Mouse (Mus musculus): ENCODE data around the gene Col8a1.

Col8a1 gene

DNA sequence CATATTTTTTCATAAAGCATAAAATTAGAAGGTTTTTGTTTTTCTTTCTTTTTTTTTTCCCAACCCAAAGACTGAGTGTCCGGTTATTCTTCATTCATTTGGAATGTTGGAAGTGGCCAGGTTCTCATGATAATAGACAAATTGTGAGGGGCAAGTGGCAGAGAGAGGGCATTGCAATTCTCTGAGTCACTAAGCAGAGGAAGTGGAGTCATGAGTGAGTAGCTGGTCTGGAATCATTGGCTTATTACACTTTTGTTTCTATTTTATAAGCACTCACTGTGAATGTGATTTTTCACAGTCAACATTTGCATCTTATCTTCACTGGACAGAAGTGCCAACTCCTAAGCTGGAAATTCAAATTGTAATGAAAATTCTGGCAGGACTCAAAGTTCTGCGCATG lies 82.9 kb downstream of the Col8a1 start:
- no peak for DNase-seq

DNA sequence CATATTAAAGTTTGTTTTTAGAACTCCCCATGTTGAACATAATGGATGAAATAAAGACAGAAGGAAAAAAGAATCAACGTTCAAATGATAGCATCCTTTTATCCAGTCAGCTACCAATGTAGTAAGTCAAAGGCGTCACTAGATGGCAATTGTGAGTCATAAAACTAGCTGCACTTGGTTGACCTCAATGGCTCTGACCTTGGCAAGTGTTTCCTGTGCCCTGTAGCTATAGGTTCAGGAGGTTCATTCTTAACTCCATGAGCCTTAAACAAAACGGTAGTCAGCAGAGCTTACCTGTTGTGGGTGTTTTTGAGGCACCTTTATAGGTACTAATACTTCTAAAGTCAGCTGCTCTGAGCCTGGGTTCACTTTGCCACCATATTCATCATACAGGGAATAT lies 85.2 kb downstream of the Col8a1 start:
- no peak for DNase-seq

DNA sequence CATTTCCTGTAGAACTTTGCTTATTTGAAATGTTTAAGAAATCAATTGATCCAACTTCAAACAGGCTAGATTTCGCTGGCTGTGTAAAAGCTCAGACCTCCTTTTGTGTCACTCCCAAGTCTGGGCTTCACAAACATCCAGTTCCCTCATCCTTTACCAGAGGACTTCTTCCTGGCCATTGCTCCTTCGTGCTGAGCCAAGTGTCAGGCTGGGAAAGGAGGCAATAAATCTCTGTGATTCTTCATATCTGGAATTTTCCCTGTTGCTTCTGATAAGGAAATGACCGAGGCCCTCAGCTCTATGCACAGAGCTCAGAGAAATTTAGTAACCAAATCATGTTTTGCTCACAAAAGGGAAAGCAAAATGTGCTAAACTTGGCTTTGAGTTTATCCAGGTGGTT lies 91.9 kb downstream of the Col8a1 start:
- no peak for DNase-seq

DNA sequence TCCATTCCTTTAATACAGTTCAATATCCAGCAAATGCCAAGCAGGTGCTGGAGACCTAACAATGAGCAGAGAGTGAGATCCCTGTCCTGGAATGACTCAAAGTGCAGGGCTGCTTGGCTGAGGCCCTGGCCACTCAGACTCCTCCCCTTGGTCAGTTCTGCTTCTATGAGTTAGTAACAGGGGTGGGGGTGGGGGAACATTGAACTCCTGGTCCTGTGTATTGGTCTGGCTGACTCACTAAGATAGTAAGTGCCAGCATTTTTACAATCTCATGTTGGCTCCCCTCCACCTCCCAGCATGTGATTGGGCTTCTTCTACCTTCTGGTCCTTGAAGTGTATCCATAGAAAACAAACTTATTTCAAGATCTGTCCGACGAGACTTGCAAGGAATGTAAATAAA lies 104.6 kb downstream of the Col8a1 start:
- no peak for DNase-seq

DNA sequence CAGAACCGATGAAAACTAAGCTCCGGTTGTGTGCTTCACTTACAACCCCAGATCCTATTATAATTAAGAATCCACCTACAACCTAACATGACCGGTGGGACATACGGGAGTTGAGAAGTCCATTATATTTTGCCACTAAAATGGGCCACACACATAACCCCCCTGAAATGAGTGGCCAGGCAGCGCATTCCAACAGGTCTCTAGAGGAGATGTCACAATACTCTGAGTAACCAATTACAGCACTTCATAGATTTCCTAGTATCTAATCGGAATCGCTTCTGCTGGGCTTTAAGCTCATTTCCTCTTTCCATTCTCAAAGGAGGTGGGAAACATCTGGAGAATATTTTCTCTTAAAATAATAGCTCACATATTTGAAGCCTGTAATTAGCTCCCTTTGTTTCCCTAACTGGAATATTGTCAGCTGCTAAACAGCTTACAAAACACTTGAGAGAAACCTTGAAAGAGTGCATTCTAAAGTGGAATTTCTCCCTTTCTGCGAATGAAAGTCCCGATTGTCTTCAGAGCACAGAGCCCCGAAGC lies 113.1 kb downstream of the Col8a1 start:
- no peak for DNase-seq

DNA sequence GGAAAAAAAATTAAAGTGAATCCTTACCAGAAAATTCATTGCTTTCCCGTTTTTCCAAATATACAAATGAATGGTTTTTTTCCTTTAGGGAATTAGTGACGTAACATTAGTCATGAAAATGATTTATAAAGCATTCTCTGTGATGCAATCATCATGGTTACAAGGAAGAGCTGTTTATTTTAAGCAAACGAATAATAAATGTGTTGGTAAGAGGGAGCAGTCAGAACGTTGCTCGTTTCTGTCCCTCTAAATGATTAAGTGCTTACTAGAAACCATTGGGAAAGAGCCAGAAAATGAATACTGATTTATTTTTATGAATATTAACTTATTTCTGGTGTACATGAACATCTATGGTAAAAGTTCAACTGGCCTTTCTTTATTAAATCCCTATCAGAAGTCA lies 119.8 kb downstream of the Col8a1 start:
- no peak for DNase-seq

DNA sequence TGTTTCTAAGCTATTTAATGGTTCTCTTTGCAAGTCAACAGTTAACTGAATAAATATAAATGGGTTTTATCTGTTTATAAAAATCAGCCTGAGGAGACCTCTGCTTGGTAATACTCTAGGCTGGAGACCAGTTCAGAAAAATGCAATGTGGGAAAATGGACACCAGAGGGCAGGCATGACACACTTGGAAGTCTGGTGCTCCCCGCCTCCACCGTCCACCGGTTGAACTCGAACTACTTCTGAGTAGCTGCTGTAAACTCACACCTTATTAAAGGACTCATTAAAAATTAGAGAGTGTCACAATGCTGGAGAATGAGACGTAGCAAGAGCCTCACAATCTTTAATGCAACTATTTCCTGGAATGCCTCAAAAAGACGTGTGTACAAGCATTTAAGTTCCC lies 120.3 kb downstream of the Col8a1 start:
- peak; percentile 64 for DNase-seq

DNA sequence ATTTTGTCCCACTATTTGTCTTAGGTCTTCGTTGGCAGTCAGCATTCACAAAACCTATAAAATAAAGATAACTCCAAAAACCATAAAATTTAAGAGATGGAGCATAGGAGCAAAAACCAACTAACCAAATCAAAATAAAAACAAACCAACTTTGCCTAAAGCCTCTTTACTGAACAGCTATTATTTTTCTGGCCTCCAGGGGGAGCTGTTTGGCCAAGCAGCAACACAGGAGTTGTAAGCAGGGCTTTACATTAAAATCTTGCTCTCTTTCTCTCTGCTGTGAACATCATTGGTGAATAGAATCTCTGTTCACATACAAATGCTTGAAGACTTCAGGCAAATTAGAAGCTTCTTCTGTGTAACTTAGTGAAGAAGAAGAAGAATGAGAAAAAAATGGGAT lies 142.8 kb downstream of the Col8a1 start:
- DNase-seq = no peak

DNA sequence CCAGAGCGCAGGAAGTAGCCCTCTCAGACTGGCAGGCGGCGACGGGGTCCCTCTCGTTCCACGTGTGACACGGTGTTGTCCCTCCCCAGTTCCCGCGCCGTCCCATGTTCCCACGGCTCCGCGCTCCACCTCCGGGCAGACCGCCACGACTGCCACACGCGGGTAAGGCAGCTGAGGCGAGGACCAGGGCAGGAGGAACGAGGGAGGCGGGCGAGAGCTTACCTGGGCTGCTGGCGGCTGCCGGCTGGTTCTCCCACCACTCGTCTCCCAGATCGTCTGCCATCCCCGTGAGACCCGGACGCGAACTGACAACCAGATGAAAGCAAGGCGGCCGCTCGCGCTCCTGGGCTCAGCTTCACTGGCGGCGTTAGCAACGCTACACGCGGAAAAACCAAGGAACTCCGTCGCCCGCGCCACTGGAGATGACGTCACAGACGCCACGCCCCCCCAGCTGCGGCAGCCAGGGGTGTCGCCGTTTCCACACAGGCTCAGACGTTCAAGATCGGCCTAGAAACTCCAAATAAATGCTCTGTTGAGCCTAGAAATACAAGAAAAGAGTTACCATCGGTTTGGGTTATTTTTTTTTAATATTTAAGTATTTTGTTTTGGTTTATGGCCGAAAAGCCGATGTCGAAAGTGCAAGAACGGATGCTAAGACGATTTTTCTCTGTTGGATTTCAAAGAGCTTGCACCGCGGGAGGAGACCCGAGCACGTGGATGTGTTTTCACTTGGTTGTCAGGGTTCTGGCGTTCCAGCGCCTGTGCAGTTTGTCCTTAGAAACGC lies 147.9 kb downstream of the Col8a1 start, which contains the start of gene Cmss1:
TSS of gene Cmss1 (minus strand) at position 421 of the 784 bp plus-strand sequence.
- DNase-seq = peak; percentile 82

DNA sequence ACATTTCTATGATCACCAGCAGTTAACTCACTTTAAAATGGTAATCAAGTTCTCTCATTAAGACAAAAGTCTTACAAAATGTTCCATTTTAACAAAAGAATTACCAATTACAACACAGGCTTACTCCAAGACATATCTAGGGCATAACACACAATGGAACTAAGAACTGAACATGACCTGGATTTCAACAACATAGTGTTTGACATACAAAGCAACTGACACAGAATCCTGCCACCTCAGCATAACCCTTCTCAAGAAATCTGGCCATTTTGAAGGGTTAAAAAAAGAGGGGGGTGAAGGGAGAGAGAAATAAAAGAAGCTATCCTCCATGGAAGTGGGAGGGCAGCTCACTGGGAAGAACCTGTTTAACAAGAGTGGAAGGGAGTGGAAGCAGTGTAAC lies 153.5 kb downstream of the Col8a1 start:
- DNase-seq = no peak

DNA sequence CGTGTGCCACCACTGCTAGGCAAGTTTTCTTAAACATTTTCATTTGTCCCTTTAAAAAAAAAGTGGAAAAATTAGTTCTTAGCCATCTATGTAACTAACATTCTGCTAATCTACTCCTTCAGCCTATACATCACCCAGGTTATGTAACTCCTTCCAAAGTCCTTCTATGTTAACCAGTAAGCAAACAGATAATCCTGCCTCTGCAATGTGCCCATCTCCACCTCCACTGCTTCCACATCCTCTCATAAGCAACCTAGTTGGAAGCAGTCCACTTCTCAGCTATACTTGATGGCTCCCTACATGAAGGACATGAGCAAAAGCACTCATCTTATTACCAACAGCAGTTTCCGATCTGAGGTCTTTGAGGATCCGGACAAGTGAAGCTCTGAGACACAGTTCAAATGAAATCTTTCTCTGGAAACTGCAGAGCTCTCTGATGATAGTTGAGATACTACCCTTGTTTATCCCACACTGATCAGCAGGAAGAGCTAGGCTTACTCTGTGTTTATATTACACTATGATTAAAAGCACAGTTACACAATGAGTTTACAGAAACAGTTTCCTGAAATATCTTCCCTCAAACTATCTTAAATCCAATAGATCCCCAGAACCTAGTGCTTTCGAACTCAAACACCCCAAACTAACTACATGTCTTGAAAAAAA lies 157.1 kb downstream of the Col8a1 start:
- DNase-seq = no peak

DNA sequence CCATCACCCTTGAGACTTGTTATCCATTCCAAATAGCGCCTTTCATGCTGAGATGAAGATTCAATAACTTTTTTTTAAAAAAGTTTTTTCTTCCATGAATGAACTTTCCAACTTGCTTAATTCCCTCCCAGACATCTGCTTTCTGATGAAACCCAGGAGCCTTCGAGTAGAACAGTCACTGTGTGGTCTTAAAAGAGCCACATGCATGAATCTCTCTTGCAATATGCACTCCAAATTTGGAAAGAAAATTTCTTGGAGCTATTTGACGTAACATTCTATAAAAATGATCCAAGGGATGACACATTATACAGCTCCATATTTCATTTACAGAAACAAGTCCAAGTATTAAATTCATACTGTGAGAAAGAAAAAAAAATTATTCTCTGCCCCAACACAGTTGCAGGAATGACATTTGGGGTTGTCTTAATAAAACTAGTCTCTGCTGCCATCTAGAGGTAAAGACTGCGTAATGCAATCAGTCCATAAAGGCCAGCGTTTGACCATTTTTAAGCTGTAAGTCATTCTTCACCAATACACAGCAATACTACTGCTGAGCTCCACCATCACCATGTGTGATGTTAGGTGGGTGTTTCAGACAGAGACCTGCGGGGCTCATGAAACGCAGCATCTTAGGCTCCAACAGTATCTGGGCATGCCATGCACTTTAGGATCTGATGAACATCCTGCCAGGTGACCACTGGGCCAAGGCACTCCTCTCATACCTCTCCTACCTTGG lies 160.9 kb downstream of the Col8a1 start:
- peak; percentile 4 for DNase-seq

DNA sequence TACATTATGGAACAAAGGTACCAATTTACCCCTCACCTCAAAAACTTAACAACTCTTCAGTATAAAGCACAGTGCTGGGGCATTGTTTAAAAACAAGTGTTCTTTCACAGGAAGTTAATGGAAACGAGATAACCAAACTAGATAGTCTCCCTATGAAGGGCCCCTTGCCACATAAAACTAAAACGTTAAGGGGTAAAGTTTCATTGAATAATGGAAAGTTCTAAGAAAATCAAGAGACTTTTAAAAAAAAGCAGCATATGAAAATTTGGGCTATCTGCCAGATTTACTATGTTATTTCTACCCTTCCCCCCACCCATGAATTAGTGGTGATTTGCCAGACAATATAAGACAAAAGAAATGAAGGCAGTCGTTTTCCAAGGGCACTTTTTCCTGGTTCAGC lies 169.3 kb downstream of the Col8a1 start:
- no peak for DNase-seq

DNA sequence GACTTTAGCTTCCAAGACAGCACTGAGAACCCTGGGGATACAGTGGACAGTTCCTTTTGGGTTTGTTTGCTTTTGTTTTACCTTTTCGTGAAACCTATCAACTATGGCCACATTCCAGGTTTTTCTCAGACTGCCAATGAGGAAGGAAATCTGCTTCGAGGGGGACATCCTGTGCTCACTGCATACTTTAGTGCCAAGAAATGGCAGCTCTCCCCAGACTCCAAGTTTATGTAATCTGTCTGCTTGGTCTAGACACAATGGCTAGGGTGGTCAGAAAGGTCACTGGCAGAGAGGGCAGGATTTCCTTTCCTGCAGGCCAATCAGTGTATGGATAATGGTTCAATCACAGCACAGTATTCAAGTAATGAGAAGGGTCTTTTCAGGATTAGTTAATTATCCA lies 172.5 kb downstream of the Col8a1 start:
- no peak for DNase-seq

DNA sequence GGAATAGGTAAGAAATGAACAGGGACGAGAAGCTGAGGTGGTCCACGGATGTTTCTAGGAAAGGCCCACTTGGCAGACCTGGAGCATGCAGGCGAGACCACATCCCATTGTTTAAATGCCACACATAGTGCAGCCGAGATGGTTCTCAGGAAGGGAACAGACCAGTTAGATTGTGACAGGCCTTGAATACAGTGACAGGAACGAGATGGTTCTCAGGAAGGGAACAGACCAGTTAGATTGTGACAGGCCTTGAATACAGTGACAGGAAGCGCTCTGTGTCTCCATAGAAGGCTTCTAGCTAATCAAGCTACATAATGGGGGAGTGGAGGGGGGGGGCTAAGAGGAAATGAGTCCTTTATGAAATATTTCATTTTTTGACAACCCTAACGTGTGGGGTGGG lies 174.5 kb downstream of the Col8a1 start:
- no peak for DNase-seq

DNA sequence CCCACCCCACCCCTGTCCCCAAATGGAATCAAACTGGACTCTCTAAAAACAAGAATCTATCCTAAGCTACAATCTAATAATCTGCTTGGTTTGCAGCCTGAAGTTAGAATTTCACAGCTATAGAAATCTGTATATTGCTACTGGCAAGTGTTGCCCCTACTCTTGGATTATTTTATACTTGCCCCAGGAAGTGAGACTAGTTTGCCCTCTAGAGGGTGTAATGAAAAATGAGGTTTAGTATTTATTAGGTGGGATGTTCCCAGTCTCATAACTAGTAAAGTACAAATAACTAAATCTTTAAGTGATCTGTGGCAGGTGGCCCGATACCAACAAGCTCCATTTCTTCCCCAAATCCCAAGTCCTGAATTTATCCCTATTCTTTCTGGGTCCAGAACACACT lies 177.0 kb downstream of the Col8a1 start:
- DNase-seq = no peak

DNA sequence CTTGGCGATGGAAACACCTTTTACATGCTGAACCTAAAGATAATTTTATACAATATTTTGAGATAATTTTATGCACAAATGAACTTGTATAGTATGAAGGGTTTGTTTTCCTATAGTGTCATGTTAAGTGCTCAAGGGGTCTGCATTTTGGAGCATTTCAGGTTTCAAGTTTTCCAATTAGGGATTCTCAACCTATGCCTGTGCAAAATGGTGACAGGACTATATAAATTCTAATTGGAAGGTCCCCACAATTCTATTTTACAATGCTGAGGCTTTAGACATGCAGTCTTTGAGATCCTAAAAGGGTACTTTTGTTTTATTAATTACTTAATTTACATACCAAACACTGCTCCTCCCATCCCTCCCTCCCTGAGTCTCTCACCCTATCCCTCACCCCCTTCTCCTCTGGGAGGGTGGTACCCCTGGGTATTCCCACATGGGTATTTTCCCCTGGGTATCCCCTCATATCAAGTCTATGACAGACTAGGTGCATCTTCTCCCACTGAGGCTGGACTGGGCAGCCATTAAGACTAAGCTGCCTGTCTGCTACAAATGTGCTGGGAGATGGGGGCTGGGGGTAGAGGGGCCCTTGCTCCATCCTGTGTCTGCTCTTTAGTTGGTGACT lies 178.7 kb downstream of the Col8a1 start:
- no peak for DNase-seq

Measured in right cerebral cortex, postnatal 25 days (tissue).